Mouse (Mus musculus) testis, postnatal 10 days (tissue): ENCODE data around the gene Gemin7.
"Not testable (repeated sequence)": the region's sequence is repeated elsewhere in the genome, so short reads cannot be mapped to it uniquely, and the experiment has no call there.

Source experiments
- DNase-seq: peaks from one replicate; pipeline ENCODE4 v3.0.0; 2021; ENCODE audit warnings: low spot score

Gene Gemin7

DNA sequence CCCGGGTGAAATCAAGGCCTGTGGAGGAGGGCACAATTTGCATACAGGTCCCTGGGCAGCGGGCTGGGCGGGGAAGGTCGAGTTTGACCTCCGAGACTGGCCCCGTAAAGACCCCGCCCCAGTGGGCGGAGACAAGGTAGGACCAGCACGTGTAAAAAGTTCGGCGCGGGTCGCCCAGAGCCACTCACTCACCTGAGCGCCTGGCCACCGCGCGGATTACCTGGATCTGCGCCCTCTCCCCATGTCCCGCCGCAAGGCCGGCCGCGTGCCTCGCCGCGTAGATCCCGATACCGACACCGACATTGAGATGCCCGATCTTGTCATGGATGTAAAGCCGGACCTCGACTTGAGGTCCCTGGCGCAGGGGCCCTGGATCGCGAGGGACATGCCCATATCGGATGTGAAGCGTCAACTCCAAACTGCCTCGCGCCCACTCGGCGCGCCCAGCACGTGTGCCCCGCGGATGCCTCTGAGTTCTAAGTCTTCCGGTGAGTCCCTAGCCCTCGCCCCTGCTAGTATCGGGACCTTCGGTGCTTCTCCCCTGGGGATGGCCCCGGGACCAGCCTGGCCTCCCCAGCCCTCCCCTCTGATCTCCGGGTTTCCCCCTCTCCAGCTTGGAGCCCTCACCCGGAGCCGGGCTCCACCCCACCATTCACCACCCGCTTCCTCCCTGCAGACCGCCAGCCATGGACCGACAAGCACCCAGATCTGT lies at the start of gene Gemin7, which contains the start of gene Zfp296:
Gemin7 (minus strand) TSS at position 455 of the 712 bp plus-strand sequence.
Zfp296 (plus strand) TSS at position 147 of the 712 bp plus-strand sequence.
- DNase-seq: peak; percentile 63

DNA sequence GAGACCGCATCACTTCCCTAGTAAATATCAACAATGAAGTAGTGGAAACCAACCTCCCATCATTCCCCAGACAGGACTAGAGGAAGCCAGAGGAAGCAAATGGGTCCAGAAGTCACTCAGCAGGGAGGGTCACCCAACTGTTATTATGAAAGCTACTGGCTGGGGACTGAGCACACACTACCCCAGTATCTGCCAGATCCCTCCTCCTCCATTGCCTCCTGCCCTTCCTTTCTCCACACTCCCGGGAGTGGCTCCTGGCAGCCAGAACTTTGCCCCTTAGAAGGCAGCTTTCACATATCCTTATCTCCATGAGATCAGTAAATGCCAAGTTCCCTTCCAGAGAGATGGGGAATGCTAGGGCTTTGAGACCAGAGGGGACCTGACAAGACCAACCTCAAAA lies 46.0 kb upstream of the Gemin7 start:
- DNase-seq: no peak

DNA sequence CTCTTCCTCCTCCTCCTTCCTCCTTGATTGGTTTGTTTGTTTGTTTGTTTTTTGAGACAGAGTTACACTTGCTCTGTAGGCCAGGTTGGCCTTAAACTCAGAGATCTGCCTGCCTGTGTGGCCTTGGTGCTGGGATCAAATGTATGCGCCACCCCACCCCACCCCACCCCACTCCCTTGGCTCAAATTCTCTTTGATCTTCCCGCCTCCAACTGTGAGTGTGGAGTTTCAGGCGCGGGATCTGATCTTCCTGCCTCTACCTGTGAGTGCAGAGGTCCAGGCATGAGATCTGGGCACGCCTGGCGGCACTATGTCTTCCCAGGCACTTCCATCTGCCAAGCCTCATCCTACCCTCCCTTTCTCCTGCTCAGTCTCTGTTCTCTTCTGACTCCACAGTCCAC lies 44.8 kb upstream of the Gemin7 start:
- no peak for DNase-seq

DNA sequence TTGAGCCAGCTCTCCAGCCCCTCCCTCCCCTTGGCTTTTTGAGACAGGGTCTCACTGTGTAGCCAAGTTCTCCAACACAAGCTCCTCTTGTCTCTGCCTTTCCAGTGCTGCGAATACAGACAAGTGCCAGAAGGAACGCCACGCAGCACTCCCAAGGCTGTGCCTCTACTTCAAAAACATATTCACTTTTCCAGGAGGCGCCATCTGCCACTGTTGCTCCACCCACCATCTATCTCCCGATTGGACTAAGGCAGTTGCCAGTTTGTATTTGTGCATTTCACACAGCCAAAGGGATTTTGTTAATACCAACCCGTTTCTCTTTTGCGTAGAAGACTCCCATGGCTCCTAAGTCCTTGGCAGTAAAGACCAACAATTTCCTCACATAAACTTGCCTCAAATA lies 43.4 kb upstream of the Gemin7 start:
- no peak for DNase-seq

DNA sequence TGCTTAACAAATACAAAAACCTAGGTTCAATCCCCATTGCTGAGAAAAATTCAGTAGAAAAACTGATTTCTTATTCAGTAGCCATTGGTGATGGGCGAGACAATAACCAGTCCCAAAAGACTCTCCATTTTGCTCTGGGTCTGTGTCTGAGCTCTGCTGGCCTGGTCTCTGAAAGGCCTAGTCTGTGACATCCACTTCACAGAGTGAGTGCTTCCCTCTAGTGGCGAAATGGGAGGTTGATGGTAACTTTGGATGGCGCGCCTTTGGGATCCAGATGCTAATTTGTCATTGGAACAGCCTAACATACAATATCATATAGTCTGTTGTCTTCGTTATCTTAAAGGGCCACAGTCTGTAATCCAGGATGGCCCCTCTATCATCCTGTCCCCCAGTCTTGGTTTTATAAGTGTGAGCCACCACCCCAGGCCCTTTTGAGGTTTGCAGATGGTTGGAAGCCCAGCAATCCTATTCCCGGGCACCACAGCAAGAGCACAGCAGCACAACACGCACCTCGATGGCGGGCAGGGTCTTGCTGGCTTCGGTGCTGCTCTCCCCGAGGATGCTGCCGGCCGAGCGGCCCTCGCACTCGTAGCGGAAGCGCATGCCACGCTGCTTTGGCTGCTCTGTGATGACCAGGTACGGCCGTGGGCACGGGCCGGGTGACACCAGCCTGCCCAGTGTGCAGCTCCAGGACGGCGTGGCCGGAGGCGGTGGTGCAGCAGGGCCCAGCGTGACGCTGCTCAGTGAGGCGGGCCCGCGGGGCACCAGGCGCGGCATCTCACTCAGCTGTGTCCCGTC lies 41.8 kb upstream of the Gemin7 start:
- DNase-seq: peak; percentile 80

DNA sequence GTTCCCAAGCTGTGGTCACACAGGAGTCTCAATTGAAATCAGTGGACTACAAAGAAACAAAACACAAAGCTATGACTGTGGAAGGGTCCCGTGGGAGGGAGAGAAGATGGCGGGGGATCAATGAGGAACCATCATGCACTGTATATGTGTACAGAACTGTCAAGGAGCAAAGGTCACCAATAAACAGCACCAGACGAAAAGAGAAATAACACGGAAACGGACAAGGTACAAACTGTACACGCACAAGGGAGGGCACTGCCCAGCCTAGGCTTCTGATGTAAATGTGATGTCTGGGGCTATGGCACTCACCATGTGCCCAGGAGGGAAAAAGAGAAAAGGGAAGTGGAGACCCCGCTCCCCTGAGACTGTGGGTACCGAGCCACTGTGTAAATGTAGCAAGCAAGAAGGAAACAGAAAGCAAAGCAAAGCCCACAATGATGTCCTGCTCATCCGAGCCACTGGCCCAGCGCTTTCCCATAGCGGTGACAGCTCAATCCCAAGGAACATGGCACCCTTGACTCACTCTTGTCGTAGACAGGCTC lies 37.7 kb upstream of the Gemin7 start:
- DNase-seq: no peak

DNA sequence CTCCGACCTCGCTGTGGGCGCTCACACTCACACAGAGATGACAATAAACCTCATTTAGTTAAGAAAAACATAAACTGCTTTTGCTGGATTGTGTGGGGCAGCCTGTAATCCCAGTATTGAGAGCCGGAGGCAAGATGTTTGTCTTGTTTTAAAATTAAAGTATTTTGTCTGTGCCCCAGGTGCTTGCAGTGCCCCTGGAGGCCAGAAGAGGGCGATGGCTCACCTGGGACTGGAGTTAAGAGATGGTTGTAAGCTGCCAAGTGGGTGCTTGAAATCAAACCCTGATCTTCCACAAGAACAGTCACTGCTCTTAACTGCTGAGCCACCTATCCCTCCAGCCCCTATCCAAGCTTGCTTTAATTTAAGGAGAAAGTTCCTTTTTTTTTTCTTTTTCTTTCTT lies 33.6 kb upstream of the Gemin7 start:
- DNase-seq: no peak

DNA sequence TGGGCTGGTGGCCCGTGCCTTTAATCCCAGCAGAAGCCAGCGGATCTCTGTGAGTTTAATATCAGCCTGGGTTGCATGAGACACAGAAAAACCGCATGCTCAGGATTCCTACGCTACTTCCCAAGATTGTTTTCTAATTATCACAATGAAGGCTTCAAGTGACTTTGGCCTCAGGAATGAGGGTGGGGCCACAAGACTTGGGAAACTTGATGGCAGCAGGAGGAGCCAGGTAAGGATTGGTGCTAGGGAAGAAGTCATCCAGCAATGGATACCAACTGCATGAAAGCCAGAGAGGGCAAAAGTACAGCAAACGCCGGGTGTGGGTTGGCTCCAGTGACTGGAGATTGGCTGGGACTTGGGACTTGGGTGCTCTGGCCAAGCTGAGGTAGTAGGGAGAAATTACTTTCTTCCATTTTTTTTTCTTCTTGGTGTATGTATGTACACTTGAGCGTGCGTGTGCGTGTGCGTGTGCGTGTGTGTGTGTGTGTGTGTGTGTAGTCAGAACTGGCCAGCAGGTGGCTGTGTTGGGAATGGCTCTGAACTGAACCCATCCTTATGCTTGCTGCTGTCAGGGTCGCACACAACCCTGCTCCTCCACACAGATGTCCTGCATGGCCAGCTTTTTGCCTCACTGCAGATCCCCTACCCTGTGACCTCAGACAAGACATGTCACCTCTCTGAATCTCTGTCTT lies 32.4 kb upstream of the Gemin7 start:
- DNase-seq: no peak

DNA sequence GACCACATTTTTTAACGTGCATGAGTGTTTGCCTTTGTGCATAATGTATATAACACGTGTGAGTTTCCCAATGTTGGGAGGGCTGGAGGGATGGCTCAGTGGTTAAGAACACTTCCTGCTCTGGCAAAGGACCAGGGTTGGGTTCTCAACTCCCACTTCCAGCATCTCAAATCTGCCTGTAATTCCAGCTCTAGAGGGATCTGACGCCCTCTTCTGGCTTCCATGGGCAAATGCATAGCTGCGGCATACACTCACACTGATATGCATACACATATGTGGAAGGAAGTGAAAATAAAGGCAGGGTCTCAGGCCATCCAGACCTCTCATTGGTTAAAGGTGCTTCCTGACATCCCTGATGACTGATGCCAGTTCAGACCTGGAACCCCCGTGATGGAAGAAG lies 29.9 kb upstream of the Gemin7 start:
- DNase-seq: no peak

DNA sequence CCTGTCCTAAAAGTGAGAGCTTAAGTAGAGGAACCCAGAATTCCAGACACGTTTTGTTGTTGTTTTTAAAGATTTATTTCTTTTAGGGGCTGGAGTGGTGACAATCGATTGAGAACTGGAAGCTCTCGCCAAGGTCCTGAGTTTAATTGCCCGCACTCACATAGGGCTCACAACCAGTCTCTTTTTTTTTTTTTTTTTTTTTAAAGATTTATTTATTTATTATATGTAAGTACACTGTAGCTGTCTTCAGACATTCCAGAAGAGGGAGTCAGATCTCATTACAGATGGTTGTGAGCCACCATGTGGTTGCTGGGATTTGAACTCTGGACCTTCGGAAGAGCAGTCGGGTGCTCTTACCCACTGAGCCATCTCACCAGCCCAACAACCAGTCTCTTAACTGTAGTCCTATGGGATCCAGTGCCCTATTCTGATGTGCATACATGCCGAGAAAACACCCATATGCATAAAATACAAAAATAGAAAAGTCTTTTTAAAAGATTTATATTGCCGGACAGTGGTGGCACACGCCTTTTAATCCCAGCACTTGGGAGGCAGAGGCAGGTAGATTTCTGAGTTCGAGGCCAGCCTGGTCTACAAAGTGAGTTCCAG lies 27.3 kb upstream of the Gemin7 start:
- not testable (repeated sequence) for DNase-seq

DNA sequence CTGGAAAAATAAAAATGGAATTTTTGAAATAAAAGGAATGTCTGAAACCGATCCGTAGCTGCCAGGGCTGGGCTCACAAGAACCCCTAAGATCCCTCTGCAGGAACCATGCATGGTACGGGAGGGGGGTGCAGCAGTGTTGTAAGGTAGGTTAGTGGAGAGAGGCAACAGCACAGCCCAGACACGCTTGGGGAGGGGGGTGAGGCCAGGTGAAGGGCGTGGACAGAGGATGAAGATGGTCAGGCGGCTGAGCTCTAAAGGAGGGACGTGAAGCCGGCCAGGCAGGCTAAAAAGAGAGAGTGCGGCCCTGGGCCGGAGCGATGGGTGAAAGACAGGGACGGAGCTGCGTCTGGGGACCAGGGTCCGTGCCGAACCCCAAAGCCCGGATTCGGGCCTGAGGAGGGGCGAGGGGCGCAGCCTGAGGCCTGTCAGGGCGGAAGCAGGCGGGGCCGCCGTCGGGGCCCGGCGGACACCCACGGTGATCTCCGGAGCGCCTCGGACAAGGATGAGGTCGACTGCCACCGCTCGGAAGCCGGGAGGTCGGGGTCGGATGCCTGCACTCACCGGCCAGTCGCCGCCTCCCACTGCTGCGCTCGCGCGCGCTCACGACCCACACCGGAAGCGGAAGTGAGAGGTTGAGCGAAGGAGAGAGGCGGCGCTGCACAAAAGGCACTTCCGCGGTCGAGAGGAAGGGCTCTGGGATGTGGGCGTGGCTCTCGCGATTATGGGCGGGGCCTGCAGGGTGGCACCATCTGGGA lies 26.6 kb upstream of the Gemin7 start, which contains the start of gene Clasrp:
Clasrp (minus strand) TSS at position 638 of the 757 bp plus-strand sequence.
- DNase-seq: peak; percentile 99

DNA sequence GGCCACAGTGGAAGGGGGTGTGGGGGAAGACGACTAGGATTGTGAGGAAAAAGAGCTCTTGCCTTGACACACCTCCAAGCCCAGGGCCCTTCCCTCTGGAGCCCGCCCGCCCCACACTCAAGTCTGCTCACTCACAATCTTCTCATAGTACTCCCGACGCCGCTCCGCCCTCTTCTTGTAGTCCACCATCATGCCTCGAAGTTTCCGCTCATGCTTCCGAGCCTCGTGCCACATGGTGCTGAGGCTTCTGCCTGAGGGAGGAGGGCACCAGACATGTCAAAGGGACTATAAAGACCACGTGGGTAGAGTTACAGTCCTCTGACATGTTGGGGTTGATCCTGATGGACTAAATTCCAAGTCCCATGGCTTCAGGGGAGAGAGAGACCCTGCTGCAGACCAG lies 25.7 kb upstream of the Gemin7 start:
- no peak for DNase-seq

DNA sequence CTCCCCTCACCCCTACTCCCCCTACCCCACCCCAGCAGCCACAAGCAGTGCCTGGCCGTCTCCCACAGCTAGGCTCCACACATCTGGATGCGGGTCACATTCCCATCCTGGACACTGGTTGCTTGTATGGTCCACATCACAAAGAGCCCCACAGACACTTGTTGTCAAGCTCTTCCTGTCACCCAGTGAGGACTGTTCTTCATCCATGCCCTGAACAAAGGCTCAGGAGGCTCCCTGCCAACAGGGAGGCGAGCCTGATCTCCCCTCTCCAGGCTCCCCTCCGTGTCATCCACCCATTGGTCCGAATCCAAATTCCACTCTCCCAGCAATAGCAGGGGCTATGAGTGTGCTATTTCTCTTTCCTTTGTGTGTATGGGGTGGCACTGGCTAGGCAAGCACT lies 23.2 kb upstream of the Gemin7 start:
- no peak for DNase-seq

DNA sequence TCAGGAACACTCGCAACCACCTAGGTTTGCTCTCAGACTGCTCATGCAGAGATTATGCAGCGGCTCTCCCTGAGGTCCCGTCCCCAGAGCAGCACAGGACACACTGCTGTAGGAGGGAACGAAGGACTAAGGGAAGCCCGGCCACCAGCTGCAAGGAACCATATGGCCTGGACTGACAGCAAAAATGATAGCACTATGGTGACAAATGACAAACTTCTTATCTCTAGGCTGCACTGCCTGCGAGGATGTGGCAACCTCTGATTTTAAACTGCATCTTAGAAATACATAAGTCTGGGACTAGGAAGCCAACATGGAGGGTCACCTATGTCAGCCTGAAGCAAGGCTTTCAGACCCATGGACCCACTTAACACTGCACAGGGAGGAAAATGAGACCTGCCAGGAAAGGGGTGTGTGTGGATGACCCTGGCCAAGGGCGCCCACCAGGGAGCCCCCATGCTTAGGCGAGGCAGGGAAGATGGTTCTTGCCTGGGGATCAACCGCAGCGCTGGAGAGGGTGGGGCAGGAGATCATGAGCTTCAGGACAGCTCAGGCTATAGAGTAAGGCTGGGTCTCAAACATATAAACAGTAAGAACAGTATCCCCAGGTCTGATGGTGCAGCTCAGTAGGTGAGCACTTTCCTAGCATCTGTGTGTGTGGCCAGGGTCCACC lies 15.8 kb upstream of the Gemin7 start:
- DNase-seq: no peak

DNA sequence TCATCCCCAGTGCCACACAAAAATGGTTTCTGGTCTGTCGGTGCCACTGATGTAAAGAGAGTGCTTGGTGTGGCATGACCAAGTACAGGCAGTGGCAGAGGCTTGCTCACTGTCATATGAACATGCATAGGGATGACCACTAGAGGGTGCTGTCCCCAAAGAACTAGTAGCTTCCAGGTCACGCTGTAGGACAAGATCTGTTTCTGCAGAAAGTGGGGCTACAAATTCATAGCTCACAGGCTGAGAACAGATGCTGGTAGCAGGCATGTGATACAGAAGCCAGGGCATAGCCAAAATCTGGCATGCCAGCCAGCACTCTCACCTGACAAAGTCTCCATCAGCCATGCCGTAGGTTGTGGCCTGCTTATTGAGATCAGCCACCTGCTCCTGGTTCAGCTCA lies 12.5 kb upstream of the Gemin7 start:
- peak; percentile 83 for DNase-seq

DNA sequence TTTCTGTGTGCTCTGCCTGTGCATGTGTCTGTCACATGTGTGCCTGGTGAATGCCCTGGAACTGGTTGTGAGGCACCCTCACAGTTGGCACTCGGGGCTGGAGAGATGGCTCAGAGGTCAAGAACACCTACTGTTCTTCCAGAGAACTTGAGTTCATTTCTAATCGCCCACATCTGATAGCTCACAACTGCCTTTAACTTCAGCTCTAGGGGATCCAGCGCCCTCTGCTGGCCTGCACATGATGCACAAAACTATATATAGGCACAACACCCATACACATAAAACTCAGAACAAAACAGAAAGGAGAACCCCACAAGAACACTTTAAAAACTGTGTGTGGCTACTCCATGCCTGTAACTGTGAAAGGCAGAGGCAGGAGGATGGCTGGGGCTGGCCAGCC lies 11.8 kb upstream of the Gemin7 start:
- DNase-seq: peak; percentile 77

DNA sequence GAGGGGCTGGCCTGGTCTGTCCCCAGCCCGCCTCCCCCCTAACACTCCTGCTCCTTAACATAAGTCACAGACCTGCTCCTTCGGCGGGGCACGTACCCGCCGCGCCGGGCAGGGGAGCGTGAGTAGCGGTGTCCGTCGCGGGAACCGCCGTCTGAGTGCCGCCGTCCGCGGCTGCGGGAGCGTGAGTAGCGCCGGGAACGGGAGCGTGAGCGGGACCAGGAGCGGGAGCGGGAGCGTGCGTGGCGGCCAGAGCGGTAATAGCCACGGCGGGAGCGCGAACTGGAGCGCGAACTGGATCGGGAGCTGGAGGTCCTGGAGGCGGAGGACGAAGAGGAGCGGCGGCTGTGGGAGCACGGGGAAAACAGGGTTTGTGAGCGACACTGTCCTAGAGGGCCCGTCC lies 8.9 kb upstream of the Gemin7 start:
- DNase-seq: no peak

DNA sequence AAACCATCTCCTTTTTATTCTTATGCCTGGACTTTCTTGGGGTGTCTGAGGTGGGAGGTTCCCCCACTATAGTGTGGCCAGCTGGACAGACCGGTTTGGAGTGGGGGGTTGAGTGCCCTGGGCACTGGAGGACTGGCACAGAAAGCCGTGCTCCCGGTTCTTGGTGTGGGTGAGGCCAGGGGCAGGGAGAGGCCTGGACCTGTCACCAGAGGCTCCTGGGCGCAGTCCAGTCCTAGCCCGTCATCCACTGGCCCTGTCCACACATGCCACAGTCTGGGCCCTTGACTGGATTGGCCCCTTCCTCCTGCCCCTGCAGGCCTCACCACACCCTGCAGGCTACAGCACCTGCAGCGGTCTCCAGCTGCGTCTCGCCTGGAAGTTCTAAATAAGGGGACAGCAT lies 3.2 kb upstream of the Gemin7 start:
- no peak for DNase-seq

DNA sequence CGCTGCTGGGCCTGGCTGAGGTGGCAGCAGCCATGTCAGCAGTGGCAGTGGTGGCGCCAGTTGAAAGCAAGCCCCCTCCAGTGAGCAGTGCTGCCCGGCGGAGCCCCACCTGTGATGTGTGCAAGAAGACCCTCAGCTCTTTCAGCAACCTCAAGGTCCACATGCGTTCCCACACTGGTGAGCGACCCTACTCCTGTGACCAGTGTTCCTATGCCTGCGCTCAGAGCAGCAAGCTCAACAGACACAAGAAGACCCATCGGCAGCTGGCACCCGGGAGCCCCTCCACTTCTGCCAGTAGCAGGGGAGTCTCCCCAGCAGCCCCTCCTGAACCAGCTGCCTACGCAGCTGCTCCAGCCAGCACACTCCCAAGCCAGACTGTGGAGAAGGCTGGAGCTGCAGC lies 2.4 kb upstream of the Gemin7 start:
- no peak for DNase-seq

DNA sequence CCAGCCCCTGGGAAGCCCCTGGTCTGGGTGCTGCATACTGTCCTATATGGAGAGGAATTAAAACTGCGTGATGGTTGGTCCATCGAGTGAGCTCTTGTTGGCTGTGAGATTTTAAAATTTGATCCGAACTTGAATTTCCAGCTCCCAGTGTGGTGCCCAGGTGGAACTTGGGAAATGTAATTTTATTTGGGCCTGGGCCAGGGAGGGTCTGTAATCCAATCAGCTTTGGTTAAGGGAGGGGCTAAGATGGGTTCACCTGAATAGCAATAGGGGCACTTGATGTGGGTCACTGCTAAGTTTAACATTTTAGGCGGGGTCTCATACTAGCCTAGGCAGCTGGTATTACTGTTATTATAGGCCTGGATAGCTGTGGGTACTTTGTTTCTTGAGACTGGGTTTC lies 1.0 kb upstream of the Gemin7 start:
- no peak for DNase-seq

DNA sequence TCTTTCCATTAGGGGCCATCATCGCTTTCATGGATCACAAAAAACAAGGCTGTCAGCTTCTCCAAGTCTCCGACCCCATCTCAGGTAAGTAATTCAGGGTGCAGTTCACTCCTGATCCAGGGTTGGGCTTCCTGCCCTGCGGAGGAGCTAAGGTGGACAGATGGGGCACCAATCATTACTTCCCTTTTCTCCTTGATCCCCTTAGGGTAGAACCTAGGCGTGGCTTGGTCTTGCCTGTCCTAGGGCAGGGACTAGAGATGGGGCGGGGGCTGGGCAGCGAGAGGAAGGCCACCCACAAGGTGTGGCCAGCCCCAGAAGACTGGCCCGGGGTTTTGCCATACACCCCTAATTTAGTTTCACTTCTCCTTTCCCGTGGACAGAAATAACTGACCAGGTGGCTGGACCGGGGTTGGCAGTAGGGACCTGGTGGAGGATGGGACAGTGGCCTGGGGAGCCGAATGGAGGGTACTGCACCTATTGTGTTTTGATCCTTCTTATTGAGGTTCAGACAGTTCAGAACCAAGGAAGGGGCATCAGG lies 551 bp upstream of the Gemin7 start:
- no peak for DNase-seq
